Mouse (Mus musculus) kidney, adult 11 months (tissue): ENCODE data around the gene Hmgcr.
"Not testable (repeated sequence)": the region's sequence is repeated elsewhere in the genome, so short reads cannot be mapped to it uniquely, and the experiment has no call there.

Experiments used
- DNase-seq: peaks from one replicate; pipeline ENCODE4 v3.0.0; 2022

Gene Hmgcr

GRCm38 (mm10) chr13:96670019-96670405, 724 bp downstream of the Hmgcr start:
- no peak for DNase-seq

- DNase-seq = no peak
Measured at GRCm38 (mm10) chr13:96664419-96664974, 6.2 kb downstream of the Hmgcr start.

GRCm38 (mm10) chr13:96663120-96663519, 7.6 kb downstream of the Hmgcr start:
- DNase-seq = not testable (repeated sequence)

- DNase-seq = no peak
Measured at GRCm38 (mm10) chr13:96660095-96660860, 10.5 kb downstream of the Hmgcr start.

GRCm38 (mm10) chr13:96658936-96659335, 11.8 kb downstream of the Hmgcr start:
- DNase-seq = no peak

- DNase-seq = no peak
Measured at GRCm38 (mm10) chr13:96656673-96657072, 14.1 kb downstream of the Hmgcr start.

- no peak for DNase-seq
Measured at GRCm38 (mm10) chr13:96653041-96653440, 17.7 kb downstream of the Hmgcr start.

- no peak for DNase-seq
Measured at GRCm38 (mm10) chr13:96645822-96646221, 24.9 kb downstream of the Hmgcr start.

GRCm38 (mm10) chr13:96644168-96644567, 26.6 kb downstream of the Hmgcr start:
- DNase-seq = no peak

GRCm38 (mm10) chr13:96630396-96630795, 40.3 kb downstream of the Hmgcr start:
- DNase-seq = no peak

- no peak for DNase-seq
Measured at GRCm38 (mm10) chr13:96620891-96621290, 49.8 kb downstream of the Hmgcr start.

GRCm38 (mm10) chr13:96614615-96615014, 56.1 kb downstream of the Hmgcr start:
- no peak for DNase-seq

GRCm38 (mm10) chr13:96604242-96604641, 66.5 kb downstream of the Hmgcr start:
- no peak for DNase-seq

- no peak for DNase-seq
Measured at GRCm38 (mm10) chr13:96599182-96599581, 71.6 kb downstream of the Hmgcr start.
